Mouse (Mus musculus) bone marrow macrophage, adult 2 months (primary cell): ENCODE data around the gene Mtnr1b.

Source experiments
- CTCF ChIP-seq: IDR thresholded peaks from 2 replicates; pipeline ENCODE4 v1.5.1; 2012; ENCODE audit warnings: low read depth, mild to moderate bottlenecking, low read length, moderate library complexity
- POLR2A ChIP-seq: IDR thresholded peaks from 2 replicates; pipeline ENCODE4 v1.6.1; 2012; ENCODE audit warnings: mild to moderate bottlenecking, low read depth, low read length, borderline replicate concordance

DNA sequence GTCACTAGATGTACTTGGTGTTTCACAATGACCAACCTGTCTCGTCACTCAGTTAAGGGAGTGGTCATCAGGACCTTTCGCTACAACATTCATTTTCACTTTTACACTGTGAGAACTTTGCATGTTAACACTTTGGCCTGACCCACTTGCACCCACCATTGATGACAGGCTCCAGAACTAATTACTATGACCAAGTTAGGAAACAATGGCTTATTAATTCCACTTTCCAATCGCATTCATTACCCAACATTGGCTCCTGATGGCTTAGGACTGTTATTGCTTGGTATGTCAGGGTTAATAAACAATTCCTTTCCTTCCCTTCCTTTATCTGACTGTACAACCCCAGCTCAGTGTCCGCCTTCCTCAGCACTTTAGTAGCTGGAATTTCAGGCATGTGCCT is 92.4 kb downstream of the Mtnr1b start:
- TF ChIP-seq CTCF (no peak), POLR2A (no peak)
